Mouse (Mus musculus) heart, embryonic 16.5 days (tissue): ENCODE measurements around the gene Slc17a6. TPM values are rescaled to one million over a fixed set of nuclear protein-coding genes. Genes with fewer than 3 reads are reported as not detected.

ENCODE experiments used
- polyA plus RNA-seq: library from polyadenylated mRNA; unstranded; fragments of >200 nt; fragmentation: Nextera tagmentation; extraction: Ambion mirVana; gene quantifications from 2 replicates; pipeline ENCODE4 v1.2.1, GENCODE M21; 2015

The Slc17a6 gene
- polyA plus RNA-seq, 1 experiment from 2014 or later = 0.03 TPM

Other genes with a start within 250 kb of the Slc17a6 start
- 0.10 and 0.25 TPM in 2 replicates for gene Ano5, start 111.0 kb upstream of the Slc17a6 start, polyA plus RNA-seq
- 9.1 and 9.6 TPM in 2 replicates for gene Gas2, start 240.0 kb downstream of the Slc17a6 start, polyA plus RNA-seq
- gene Fancf, start 240.3 kb downstream of the Slc17a6 start, polyA plus RNA-seq = 1.7 and 4.6 TPM in 2 replicates